Mouse (Mus musculus) bone marrow, adult 2 months (tissue): Measurements from ENCODE around the gene Pramef8. TPM values are rescaled to one million over a fixed set of nuclear protein-coding genes. Genes with fewer than 3 reads are reported as not detected.
"Not testable (repeated sequence)": the region's sequence is repeated elsewhere in the genome, so short reads cannot be mapped to it uniquely, and the experiment has no call there.

Experiments
- H3K27ac ChIP-seq: fragments of 200-500 bp; 2 replicates; pipeline ENCODE4 v1.5.1; 2012; ENCODE audit warnings: low read depth, mild to moderate bottlenecking, control low read depth, inconsistent platforms, low read length; ENCODE audit not compliant: control insufficient read depth, poor library complexity, insufficient read depth
- H3K4me1 ChIP-seq: fragments of 200-500 bp; 2 replicates; pipeline ENCODE4 v1.6.1; 2011; ENCODE audit warnings: low read length; ENCODE audit not compliant: control insufficient read depth, insufficient read depth
- H3K4me3 ChIP-seq: fragments of 200-500 bp; replicated peaks from 2 replicates; pipeline ENCODE3; 2011; ENCODE audit warnings: mild to moderate bottlenecking, low read depth, low read length, control low read depth; ENCODE audit not compliant: control insufficient read depth
- CTCF ChIP-seq: fragments of 200-500 bp; IDR thresholded peaks from 2 replicates; pipeline ENCODE4 v1.5.1; 2011; ENCODE audit warnings: low read length, control low read depth; ENCODE audit not compliant: control insufficient read depth, insufficient read depth
- POLR2A ChIP-seq: fragments of 200-500 bp; IDR thresholded peaks from 2 replicates; pipeline ENCODE4 v1.6.1; 2011; ENCODE audit warnings: low read depth, mild to moderate bottlenecking, control low read depth, low read length, borderline replicate concordance; ENCODE audit not compliant: control insufficient read depth
- WGBS: fragments of 180-500 bp; shearing (Covaris S2); methylation state at CpG from one replicate; pipeline ENCODE4 v1.1.7; 2018; 5-methylcytosine and 5-hydroxymethylcytosine counted together
- polyA plus RNA-seq: library from polyadenylated mRNA; stranded (reverse); fragments of >200 nt; gene quantifications from 2 replicates; pipeline ENCODE4 v1.2.4, GENCODE M21; 2011; ENCODE audit warnings: low replicate concordance; ENCODE audit not compliant: missing spikeins, insufficient read depth, insufficient read length

Pramef8 gene
- polyA plus RNA-seq, 1 experiment: 4.3 TPM

DNA sequence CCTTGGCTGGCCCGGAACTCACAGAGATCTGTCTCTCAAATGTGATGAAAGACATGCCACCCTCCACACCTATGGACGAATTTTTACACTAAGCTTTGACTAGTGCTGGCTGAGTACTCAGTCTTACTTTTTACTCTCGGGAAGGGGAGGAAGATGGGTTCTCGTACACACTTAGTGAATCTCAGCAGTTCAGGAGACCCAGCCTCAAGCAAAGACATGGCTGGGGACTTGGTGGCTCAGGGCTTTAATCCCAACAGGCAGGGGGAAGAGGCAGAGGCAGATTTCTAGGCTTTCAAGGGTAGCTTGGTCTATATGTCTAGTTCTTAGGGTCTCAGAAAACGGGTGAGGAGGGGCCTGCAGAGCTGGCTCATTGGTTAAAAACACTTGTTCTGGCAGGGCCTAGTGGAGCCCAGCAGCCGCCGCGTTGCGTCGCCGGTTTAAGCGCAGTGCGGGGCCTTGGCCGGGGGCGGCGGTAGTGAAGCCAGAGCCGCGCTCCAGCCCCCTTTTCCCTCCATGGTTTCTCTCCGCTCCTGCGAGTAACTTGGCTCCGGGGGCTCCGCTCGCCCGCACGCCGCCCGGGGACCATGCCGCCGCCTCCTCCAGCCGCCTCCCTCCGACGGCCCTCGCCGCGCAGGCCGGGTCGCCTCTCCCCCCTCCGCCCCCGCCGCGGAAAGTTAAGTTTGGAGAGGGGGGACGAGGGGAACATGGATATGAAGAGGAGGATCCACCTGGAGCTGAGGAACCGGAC, 23.1 kb upstream of the Pramef8 start:
- 6% methylated on average over 42 of the region's 43 CpGs for WGBS
- Histone ChIP-seq H3K27ac (no peak overlapping the region), H3K4me1 (no peaks in the 10 kb centered on the region), H3K4me3 (no peak overlapping the region)
- no peak for TF ChIP-seq POLR2A
- no peak for TF ChIP-seq CTCF

DNA sequence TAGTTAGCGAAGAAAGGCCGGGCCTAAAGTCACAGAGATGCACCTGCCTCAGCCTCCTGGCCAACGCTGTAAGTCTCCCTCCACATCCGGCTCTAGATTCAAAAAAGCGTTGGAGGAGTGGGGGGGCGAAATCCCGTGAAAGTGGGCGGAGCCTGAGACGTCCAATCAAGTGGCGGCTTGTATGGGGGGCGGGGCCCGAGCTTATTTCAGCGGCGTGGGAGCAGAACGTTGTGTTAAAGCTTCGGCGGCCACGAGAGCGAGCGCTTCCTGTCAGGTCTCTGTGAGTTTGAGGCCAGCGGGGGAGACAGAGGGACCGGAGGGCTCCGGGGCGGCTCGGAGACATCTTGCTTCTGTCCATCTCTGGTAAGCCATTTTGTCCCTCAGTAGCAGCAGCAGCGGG, 18.0 kb upstream of the Pramef8 start, which contains the start of gene Pramel1:
Pramel1 (plus strand) TSS at position 248 of the 400 bp plus-strand sequence.
- no peak for TF ChIP-seq POLR2A
- no peak for TF ChIP-seq CTCF
- H3K4me1 ChIP-seq: no peaks in the 10 kb centered on the region
- no peak within 1 kb of the TSS for H3K4me3 ChIP-seq
- no peak within 1 kb of the TSS for H3K27ac ChIP-seq
- WGBS: 78% methylated on average over 26 of the region's 26 CpGs

DNA sequence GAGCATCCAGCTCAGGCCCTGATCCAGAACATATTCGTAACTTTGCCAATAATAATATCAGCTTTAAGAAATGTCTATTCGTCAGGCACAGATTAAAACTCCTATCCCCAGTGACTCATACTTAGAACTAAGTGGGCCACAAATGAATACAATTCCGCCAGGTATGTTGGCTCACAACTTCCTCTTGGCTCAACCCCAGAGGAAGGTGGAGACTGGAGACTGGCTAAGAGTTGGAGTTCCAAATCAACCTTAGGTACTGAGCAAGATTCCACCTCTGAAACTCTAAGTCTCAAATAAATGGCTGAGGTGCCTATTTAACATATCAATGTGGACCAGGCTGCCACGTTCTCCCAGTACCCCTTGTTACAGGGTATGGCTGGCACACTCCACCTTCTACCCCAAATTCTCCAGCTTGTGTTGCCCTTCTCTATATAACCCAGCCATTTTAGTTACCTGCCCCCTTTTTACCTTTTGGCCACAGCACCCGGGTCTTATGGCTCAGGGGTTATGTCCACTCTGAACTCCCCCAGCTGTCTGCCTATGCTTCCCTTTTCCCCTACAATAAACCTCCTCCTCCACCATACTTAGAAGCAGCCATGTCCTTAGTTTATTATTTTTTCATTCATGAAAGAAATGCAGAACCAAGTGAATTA, 534 bp upstream of the Pramef8 start:
- Histone ChIP-seq H3K4me1 (no peaks in the 10 kb centered on the region; the same call in 1 of the 2 replicates), H3K27ac (no peak overlapping the region), H3K4me3 (no peak overlapping the region)
- 68% methylated on average over 5 of the region's 5 CpGs for WGBS
- TF ChIP-seq CTCF (no peak), POLR2A (no peak)

DNA sequence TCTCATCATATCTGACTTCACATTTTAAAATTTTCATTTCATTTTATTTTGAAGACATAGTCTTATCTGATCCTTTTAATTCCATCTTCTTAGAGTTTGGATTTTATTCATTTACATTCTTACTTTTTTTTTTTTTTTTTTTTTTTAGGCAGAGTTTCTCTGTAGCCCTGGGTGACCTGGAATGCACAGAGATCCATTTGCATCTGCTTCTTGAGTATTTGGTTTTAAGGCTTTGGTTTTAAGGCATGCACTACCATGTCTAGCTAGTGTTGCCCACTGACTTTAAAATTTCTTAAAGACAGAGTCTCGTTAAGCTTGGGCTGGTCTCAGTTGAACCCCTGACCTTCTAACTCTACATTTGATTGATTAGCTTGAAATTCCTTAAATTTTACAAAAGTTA, 1.4 kb downstream of the Pramef8 start:
- no peak overlapping the region for H3K4me3 ChIP-seq

DNA sequence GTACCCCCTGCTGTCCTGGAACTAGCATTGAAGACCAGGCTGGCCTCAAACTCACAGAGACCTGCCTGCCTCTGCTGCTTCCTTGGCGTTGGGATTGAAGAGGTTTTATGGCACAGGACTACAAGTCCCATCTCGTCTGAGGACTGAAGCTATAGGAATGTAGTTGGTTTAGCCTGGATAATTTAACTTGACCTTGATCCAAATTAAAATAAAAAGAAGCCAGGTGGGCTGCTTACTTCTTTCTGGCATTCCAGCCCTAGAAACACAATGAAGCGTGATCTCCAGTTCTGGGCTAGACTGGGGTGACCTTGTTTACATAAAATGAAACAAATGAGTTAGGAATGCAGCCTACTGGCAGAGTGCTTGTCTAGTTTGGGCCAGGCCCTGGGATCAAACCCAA, 1.9 kb downstream of the Pramef8 start:
- TF ChIP-seq CTCF (no peak), POLR2A (no peak)
- 89% methylated on average over 3 of the region's 3 CpGs for WGBS
- Histone ChIP-seq H3K27ac (no peak overlapping the region), H3K4me3 (no peak overlapping the region), H3K4me1 (no peaks in the 10 kb centered on the region; the same call in 1 of the 2 replicates)

More for the DNA sequence above, 1.4 kb downstream of the Pramef8 start:
- TF ChIP-seq CTCF (no peak), POLR2A (no peak)
- no peaks in the 10 kb centered on the region; the same call in 1 of the 2 replicates for H3K4me1 ChIP-seq
- WGBS: 93% methylated on average over 1 of the region's 1 CpGs
- H3K27ac ChIP-seq: no peak overlapping the region

DNA sequence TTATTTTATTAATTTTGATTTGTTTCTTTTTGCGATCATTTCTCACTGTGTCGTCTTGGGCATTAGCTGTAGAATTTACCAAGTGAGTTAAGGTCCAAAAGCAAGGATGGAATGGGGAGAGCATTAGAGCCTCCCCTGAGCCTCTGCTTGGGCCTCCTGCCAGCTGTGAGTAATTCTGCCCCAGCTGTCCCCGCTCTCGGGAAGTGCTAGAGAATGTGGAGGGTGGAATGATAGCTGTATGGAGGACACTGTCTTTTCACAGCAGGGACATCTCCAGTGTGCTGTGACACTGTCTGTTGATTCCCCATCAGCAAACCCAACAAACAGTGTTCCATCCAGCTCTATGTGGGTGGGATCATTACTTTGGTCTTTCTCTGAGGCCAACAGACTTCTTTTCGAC, 14.5 kb downstream of the Pramef8 start:
- H3K27ac ChIP-seq, H3K4me3 ChIP-seq, H3K4me1 ChIP-seq: not testable (repeated sequence)
- WGBS: 75% methylated on average over 5 of the region's 5 CpGs

DNA sequence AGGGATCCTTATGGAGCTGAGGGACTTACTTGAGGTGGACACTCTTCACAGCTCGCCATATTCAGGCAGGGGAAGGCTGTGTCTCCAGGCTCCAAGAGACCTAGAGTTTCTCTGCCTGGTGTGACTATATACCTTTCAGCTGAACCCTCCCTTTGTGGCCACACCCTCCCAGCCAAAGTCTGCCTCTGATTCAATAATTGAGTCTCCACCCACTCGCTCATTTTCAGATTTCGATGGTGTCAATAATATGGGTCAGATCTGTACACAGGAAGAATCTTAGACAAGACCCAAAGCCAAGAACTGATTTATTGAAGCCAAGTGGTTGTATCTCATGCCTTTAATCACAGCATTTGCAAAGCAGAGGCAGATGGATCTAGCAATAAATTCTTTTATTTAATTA, 38.0 kb downstream of the Pramef8 start, which contains the start of gene Oog4:
Oog4 (minus strand) TSS at position 101 of the 400 bp plus-strand sequence.
- no peak within 1 kb of the TSS for H3K4me3 ChIP-seq
- no peak for TF ChIP-seq POLR2A
- TF ChIP-seq CTCF: no peak
- H3K27ac ChIP-seq: no peak within 1 kb of the TSS
- no peaks in the 10 kb centered on the region for H3K4me1 ChIP-seq
- WGBS: 79% methylated on average over 3 of the region's 3 CpGs

Other genes with a start within 250 kb of the Pramef8 start
- gene Prdm2, start 199.4 kb upstream of the Pramef8 start, polyA plus RNA-seq: 7.9 and 17.7 TPM in 2 replicates
- 14.1 TPM in 1 of 2 replicates, not detected in the other for gene Pdpn, start 112.9 kb upstream of the Pramef8 start, polyA plus RNA-seq
- not detected in 2 replicates for gene Lrrc38, start 62.7 kb upstream of the Pramef8 start, polyA plus RNA-seq
- gene Pramel1, start 18.0 kb upstream of the Pramef8 start, polyA plus RNA-seq: not detected in 2 replicates
- not detected in 2 replicates for gene Oog4, start 37.9 kb downstream of the Pramef8 start, polyA plus RNA-seq
- gene Gm13043, start 98.9 kb downstream of the Pramef8 start, polyA plus RNA-seq: not detected in 2 replicates
- gene Gm13040, start 123.5 kb downstream of the Pramef8 start, polyA plus RNA-seq: not detected in 2 replicates
- not detected in 2 replicates for gene BC080695, start 139.3 kb downstream of the Pramef8 start, polyA plus RNA-seq
- not detected in 2 replicates for gene Gm13057, start 139.3 kb downstream of the Pramef8 start, polyA plus RNA-seq
- gene Gm13083, start 202.6 kb downstream of the Pramef8 start, polyA plus RNA-seq: not detected in 2 replicates
- not detected in 2 replicates for gene Gm13088, start 244.8 kb downstream of the Pramef8 start, polyA plus RNA-seq